Mouse (Mus musculus): ENCODE results near the gene Itpkc. TPM values are rescaled to one million over a fixed set of nuclear protein-coding genes. Genes with fewer than 3 reads are reported as not detected.
A peak's percentile ranks its signal among the peaks of the same experiment; 100 is the strongest.

The Itpkc gene
- polyA plus RNA-seq, 1 experiment from 2014 or later, result 8.9 TPM

GRCm38 (mm10) chr7:27180036-27180435 is 48.4 kb downstream of the Itpkc start:
- 48% methylated on average over 5 of the region's 5 CpGs for WGBS
- no peaks in the 10 kb centered on the region for H3K9me3 ChIP-seq (ENCODE audit: control insufficient read depth, low read length)
- no peak overlapping the region for H3K4me3 ChIP-seq (ENCODE audit: low read depth, low read length)
- no peak overlapping the region for H3K27ac ChIP-seq (ENCODE audit: low read depth)
- no peak overlapping the region for H3K4me2 ChIP-seq (ENCODE audit: low read length)
- ATAC-seq (replicated peaks; ENCODE audit: low FRiP score, low TSS enrichment, low read depth), result no peak
- no peak overlapping the region for H3K9ac ChIP-seq (ENCODE audit: low read length)
- H3K4me1 ChIP-seq (replicated peaks; ENCODE audit: control insufficient read depth, insufficient read depth, low read length), result 0 out of 2 replicates have a peak, but pooled peaks cover 10% of the 10 kb centered on the region
- no peaks in the 10 kb centered on the region for H3K27me3 ChIP-seq (replicated peaks; ENCODE audit: control insufficient read depth, insufficient read depth, low read length)
- DNase-seq (ENCODE audit: low spot score), result no peak
- H3K36me3 ChIP-seq (ENCODE audit: control insufficient read depth, insufficient read depth, low read length), result peaks cover 18% of the 10 kb centered on the region

GRCm38 (mm10) chr7:27179217-27179918 is 49.1 kb downstream of the Itpkc start:
- Histone ChIP-seq H3K27me3 (replicated peaks; ENCODE audit: control insufficient read depth, insufficient read depth, low read length) (no peaks in the 10 kb centered on the region), H3K9ac (ENCODE audit: low read length) (no peak overlapping the region), H3K4me3 (ENCODE audit: low read depth, low read length) (peak overlapping the region; percentile 28), H3K27ac (ENCODE audit: low read depth) (0 out of 2 replicates have a peak overlapping the region, but pooled peaks have one; percentile 2), H3K9me3 (ENCODE audit: control insufficient read depth, low read length) (no peaks in the 10 kb centered on the region), H3K36me3 (ENCODE audit: control insufficient read depth, insufficient read depth, low read length) (peaks cover 17% of the 10 kb centered on the region), H3K4me1 (replicated peaks; ENCODE audit: control insufficient read depth, insufficient read depth, low read length) (0 out of 2 replicates have a peak, but pooled peaks cover 10% of the 10 kb centered on the region), H3K4me2 (ENCODE audit: low read length) (peak overlapping the region; percentile 44)
- ATAC-seq (replicated peaks; ENCODE audit: low FRiP score, low TSS enrichment, low read depth) (no peak), DNase-seq (ENCODE audit: low spot score) (no peak)
- 43% methylated on average over 16 of the region's 16 CpGs for WGBS

DNA sequence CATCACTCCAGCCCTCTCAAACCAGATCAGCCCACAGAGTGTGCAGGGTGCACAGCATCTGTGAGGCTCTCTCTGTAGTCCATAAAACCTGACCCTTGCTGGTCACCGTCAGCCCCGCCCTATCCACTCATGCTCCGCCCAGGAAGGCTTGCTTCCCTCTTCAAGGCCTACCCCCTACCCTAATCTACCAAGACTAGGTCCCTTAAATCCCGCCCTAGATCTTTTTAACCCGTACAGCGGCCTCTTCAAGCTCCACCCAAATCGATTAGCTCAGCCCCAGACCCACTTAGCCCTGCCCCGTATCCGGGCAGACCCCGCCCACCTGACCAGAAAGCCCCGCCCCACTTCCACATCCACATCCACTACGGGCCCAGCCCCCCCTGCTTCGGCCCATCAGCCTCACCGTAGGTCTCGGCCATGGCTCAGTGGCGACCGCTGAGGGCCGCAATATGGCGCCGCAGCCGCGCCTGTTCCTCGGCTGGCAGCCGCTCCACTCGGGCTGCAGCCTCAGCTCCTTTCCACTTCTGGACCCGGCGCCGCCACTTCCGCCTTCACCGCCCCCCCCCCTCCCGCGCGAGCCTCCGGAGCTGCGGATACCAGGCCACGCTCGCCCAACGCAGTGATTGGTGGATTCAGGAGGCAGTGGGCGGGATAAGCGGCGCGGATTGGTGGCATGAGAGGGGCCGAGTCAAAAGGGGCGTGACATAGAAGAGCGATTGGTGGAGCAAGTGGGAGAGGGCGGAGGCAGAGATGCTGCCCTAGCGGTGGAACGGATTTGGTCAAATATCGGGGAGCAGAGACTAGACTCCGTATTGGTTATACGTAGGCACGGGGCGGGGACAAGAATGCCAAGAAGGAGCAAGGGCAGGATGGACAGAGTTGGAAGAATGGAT is 49.9 kb downstream of the Itpkc start, which contains the start of gene Rab4b:
Gene Rab4b, minus strand, starts transcription at position 573 of the 893 bp plus-strand sequence.
- WGBS, result under 1% methylated on average over 51 of the region's 53 CpGs
- Histone ChIP-seq H3K4me1 (replicated peaks; ENCODE audit: control insufficient read depth, insufficient read depth, low read length) (0 out of 2 replicates have a peak, but pooled peaks cover 10% of the 10 kb centered on the region), H3K27ac (ENCODE audit: low read depth) (peak within 1 kb of the TSS; percentile 82), H3K4me3 (ENCODE audit: low read depth, low read length) (peak within 1 kb of the TSS; percentile 74), H3K9me3 (ENCODE audit: control insufficient read depth, low read length) (no peaks in the 10 kb centered on the region), H3K27me3 (replicated peaks; ENCODE audit: control insufficient read depth, insufficient read depth, low read length) (no peaks in the 10 kb centered on the region), H3K36me3 (ENCODE audit: control insufficient read depth, insufficient read depth, low read length) (peaks cover 22% of the 10 kb centered on the region), H3K4me2 (ENCODE audit: low read length) (peak within 1 kb of the TSS; percentile 58), H3K9ac (ENCODE audit: low read length) (peak within 1 kb of the TSS; percentile 56)
- DNase-seq (ENCODE audit: low spot score) (peak; percentile 99), ATAC-seq (replicated peaks; ENCODE audit: low FRiP score, low TSS enrichment, low read depth) (peak; percentile 97)

DNA sequence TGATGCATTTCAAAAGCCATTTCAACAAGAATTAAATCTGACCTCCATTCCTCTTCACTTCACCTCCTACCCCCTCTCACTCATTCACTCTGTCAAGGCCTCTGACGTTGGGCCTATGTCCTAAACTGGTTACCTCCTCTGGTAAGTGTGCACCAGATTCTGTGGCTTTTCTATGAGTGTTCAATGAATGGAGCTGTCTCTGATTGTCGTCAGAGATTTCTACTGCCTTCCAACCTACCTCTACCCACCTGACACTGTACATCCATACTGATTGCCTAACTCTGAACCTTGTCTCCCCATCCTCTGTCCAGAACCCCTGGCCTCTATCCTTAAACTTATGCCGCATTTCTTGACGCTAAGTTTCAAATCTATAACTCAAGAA is 50.5 kb downstream of the Itpkc start:
- H3K27ac ChIP-seq (ENCODE audit: low read depth), result peak overlapping the region; percentile 82
- no peak for DNase-seq (ENCODE audit: low spot score)
- peak overlapping the region; percentile 56 for H3K9ac ChIP-seq (ENCODE audit: low read length)
- H3K4me3 ChIP-seq (ENCODE audit: low read depth, low read length), result peak overlapping the region; percentile 74
- no peaks in the 10 kb centered on the region for H3K9me3 ChIP-seq (ENCODE audit: control insufficient read depth, low read length)
- peaks cover 22% of the 10 kb centered on the region for H3K36me3 ChIP-seq (ENCODE audit: control insufficient read depth, insufficient read depth, low read length)
- 0 out of 2 replicates have a peak, but pooled peaks cover 10% of the 10 kb centered on the region for H3K4me1 ChIP-seq (replicated peaks; ENCODE audit: control insufficient read depth, insufficient read depth, low read length)
- 18% methylated on average over 4 of the region's 4 CpGs for WGBS
- ATAC-seq (replicated peaks; ENCODE audit: low FRiP score, low TSS enrichment, low read depth), result no peak; the same call in 1 of the 2 replicates
- H3K27me3 ChIP-seq (replicated peaks; ENCODE audit: control insufficient read depth, insufficient read depth, low read length), result no peaks in the 10 kb centered on the region
- peak overlapping the region; percentile 58 for H3K4me2 ChIP-seq (ENCODE audit: low read length)

GRCm38 (mm10) chr7:27174896-27175295 is 53.6 kb downstream of the Itpkc start:
- DNase-seq (ENCODE audit: low spot score), result no peak
- ATAC-seq (replicated peaks; ENCODE audit: low FRiP score, low TSS enrichment, low read depth), result no peak
- Histone ChIP-seq H3K27me3 (replicated peaks; ENCODE audit: control insufficient read depth, insufficient read depth, low read length) (no peaks in the 10 kb centered on the region), H3K9ac (ENCODE audit: low read length) (no peak overlapping the region), H3K9me3 (ENCODE audit: control insufficient read depth, low read length) (no peaks in the 10 kb centered on the region), H3K4me1 (replicated peaks; ENCODE audit: control insufficient read depth, insufficient read depth, low read length) (0 out of 2 replicates have a peak, but pooled peaks cover 3% of the 10 kb centered on the region), H3K4me3 (ENCODE audit: low read depth, low read length) (no peak overlapping the region), H3K4me2 (ENCODE audit: low read length) (no peak overlapping the region), H3K27ac (ENCODE audit: low read depth) (no peak overlapping the region), H3K36me3 (ENCODE audit: control insufficient read depth, insufficient read depth, low read length) (peaks cover 48% of the 10 kb centered on the region)
- 95% methylated on average over 7 of the region's 7 CpGs for WGBS

- Histone ChIP-seq H3K9me3 (ENCODE audit: control insufficient read depth, low read length) (no peaks in the 10 kb centered on the region), H3K27me3 (replicated peaks; ENCODE audit: control insufficient read depth, insufficient read depth, low read length) (no peaks in the 10 kb centered on the region), H3K4me1 (replicated peaks; ENCODE audit: control insufficient read depth, insufficient read depth, low read length) (0 out of 2 replicates have a peak, but pooled peaks cover 3% of the 10 kb centered on the region), H3K4me3 (ENCODE audit: low read depth, low read length) (no peak overlapping the region), H3K4me2 (ENCODE audit: low read length) (no peak overlapping the region), H3K9ac (ENCODE audit: low read length) (no peak overlapping the region), H3K36me3 (ENCODE audit: control insufficient read depth, insufficient read depth, low read length) (peaks cover 48% of the 10 kb centered on the region), H3K27ac (ENCODE audit: low read depth) (no peak overlapping the region)
- ATAC-seq (replicated peaks; ENCODE audit: low FRiP score, low TSS enrichment, low read depth) (no peak), DNase-seq (ENCODE audit: low spot score) (no peak)
- 92% methylated on average over 15 of the region's 15 CpGs for WGBS
These were observed 54.0 kb downstream of the Itpkc start for GRCm38 (mm10) chr7:27174496-27174895.

DNA sequence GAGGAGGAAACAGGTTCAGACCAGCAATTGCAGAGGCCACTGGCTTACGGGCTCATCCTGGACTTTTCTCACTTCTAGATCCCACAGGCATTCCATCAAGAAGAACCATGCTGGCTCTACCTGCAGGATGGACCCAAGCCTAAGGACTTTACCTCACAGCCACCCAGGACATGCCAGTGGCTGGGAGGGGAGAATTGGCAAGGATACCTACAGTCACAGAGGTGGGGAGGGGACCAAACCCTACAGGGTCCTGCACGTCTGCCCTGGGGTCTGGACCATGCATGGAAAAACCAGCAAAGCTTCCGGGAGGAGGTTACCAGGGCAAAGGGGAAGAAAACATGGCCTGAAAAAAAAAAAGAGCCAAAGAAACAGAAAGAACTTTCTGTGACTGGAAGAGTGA is 57.5 kb downstream of the Itpkc start:
- Histone ChIP-seq H3K9me3 (ENCODE audit: control insufficient read depth, low read length) (no peaks in the 10 kb centered on the region), H3K4me3 (ENCODE audit: low read depth, low read length) (no peak overlapping the region), H3K9ac (ENCODE audit: low read length) (no peak overlapping the region), H3K36me3 (ENCODE audit: control insufficient read depth, insufficient read depth, low read length) (peaks cover 51% of the 10 kb centered on the region), H3K4me2 (ENCODE audit: low read length) (no peak overlapping the region), H3K27ac (ENCODE audit: low read depth) (no peak overlapping the region), H3K27me3 (replicated peaks; ENCODE audit: control insufficient read depth, insufficient read depth, low read length) (no peaks in the 10 kb centered on the region), H3K4me1 (replicated peaks; ENCODE audit: control insufficient read depth, insufficient read depth, low read length) (peaks cover 4% of the 10 kb centered on the region; the same call in 1 of the 2 replicates)
- no peak for DNase-seq (ENCODE audit: low spot score)
- ATAC-seq (replicated peaks; ENCODE audit: low FRiP score, low TSS enrichment, low read depth), result no peak
- 84% methylated on average over 3 of the region's 3 CpGs for WGBS

GRCm38 (mm10) chr7:27168371-27168770 is 60.1 kb downstream of the Itpkc start:
- ATAC-seq (replicated peaks; ENCODE audit: low FRiP score, low TSS enrichment, low read depth) (no peak), DNase-seq (ENCODE audit: low spot score) (no peak)
- Histone ChIP-seq H3K9ac (ENCODE audit: low read length) (no peak overlapping the region), H3K4me3 (ENCODE audit: low read depth, low read length) (no peak overlapping the region), H3K4me2 (ENCODE audit: low read length) (no peak overlapping the region), H3K9me3 (ENCODE audit: control insufficient read depth, low read length) (no peaks in the 10 kb centered on the region), H3K27ac (ENCODE audit: low read depth) (no peak overlapping the region), H3K4me1 (replicated peaks; ENCODE audit: control insufficient read depth, insufficient read depth, low read length) (peaks cover 29% of the 10 kb centered on the region), H3K27me3 (replicated peaks; ENCODE audit: control insufficient read depth, insufficient read depth, low read length) (no peaks in the 10 kb centered on the region), H3K36me3 (ENCODE audit: control insufficient read depth, insufficient read depth, low read length) (peaks cover 45% of the 10 kb centered on the region)
- 71% methylated on average over 4 of the region's 5 CpGs for WGBS
